Mouse (Mus musculus): ENCODE results near the gene Gm13128. TPM values are rescaled to one million over a fixed set of nuclear protein-coding genes. Genes with fewer than 3 reads are reported as not detected.

Gm13128 gene
- not detected in 2 replicates for polyA plus RNA-seq (2015; fragmentation: Nextera tagmentation; extraction: Ambion mirVana)

DNA sequence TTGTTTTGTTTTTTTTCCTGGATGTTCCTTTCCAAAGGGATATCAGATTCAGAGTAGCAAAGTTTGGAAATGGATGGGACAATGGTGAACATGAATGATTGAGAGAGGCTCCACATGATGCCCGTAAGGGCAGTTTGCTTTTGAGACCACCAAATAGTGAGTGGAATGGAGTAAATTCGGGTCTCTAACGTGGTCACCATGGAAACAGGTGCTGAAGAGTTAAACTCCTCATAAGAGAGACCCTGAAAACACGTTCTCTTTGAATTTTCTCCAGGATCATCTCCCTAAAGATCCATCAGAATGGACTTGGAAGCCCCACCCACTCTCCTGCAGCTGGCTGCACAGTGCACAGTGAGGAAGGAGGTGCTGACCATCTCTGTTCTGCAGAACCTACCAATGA, at the start of gene Gm13128:
Gm13128 (plus strand) TSS at position 301 of the 400 bp plus-strand sequence.

DNA sequence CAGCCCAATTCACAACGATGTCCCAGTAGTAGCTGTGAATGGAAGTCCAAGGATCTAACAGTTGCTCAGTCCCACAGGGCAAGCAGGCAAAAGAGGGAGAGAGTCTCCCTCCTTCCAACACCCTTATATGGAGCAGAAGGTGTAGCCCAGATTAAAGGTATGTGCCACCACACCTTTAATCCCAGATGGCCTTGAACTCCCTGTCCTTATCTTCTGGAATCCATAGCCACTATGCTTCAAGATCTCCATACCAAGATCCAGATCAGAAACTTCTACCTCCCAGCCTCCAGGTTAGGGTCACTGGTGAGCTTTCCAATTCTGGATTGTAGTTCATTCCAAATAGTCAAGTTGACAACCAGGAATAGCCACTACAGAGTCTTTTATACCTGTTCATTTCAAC, 49.7 kb upstream of the Gm13128 start, which contains the start of gene Pramel5:
Pramel5 (minus strand) TSS at position 101 of the 400 bp plus-strand sequence.

GRCm38 (mm10) chr4:144357642-144358041, 27.6 kb downstream of the Gm13128 start, which contains the start of gene Gm13119:
Gene Gm13119, plus strand, starts transcription at chr4:144357942.

DNA sequence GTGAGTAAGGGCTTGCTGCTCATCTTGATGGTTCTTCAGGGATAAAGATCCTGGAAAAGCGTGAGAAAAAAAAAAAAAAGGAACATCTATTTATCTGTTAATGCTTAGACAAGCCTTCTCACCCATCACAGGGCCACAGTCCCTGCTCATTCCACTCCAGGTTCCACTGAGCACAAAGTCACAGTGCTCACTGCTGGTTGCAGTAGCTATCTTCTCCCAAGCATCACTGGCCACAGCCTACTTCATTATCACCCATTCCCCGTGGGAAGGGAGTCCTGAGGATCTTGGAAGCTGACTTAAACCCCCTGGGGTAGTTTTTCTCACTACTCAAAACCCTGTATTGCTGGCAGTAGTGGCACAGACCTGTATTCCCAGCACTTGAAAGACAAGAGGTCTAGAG, 47.9 kb downstream of the Gm13128 start, which contains the start of gene Pramef20:
Pramef20 (minus strand) TSS at position 23 of the 400 bp plus-strand sequence.

Other genes starting within 250 kb of the Gm13128 start
- gene Gm13102, start 223.8 kb upstream of the Gm13128 start, polyA plus RNA-seq (2015; fragmentation: Nextera tagmentation; extraction: Ambion mirVana): not detected in 2 replicates
- gene Oog3, start 167.6 kb upstream of the Gm13128 start, polyA plus RNA-seq (2015; fragmentation: Nextera tagmentation; extraction: Ambion mirVana): not detected in 2 replicates
- not detected in 2 replicates for gene Oog2, start 139.5 kb upstream of the Gm13128 start, polyA plus RNA-seq (2015; fragmentation: Nextera tagmentation; extraction: Ambion mirVana)
- not detected in 2 replicates for gene C87977, start 116.9 kb upstream of the Gm13128 start, polyA plus RNA-seq (2015; fragmentation: Nextera tagmentation; extraction: Ambion mirVana)
- gene Pramel5, start 49.8 kb upstream of the Gm13128 start, polyA plus RNA-seq (2015; fragmentation: Nextera tagmentation; extraction: Ambion mirVana): not detected in 2 replicates
- not detected in 2 replicates for gene Gm13119, start 27.7 kb downstream of the Gm13128 start, polyA plus RNA-seq (2015; fragmentation: Nextera tagmentation; extraction: Ambion mirVana)
- gene Pramef20, start 47.7 kb downstream of the Gm13128 start, polyA plus RNA-seq (2015; fragmentation: Nextera tagmentation; extraction: Ambion mirVana): not detected in 2 replicates
- gene Pramef12, start 78.2 kb downstream of the Gm13128 start, polyA plus RNA-seq (2015; fragmentation: Nextera tagmentation; extraction: Ambion mirVana): 0.06 TPM in 1 of 2 replicates, not detected in the other
- not detected in 2 replicates for gene 1700012P22Rik, start 108.5 kb downstream of the Gm13128 start, polyA plus RNA-seq (2015; fragmentation: Nextera tagmentation; extraction: Ambion mirVana)
- gene Gm9944, start 123.1 kb downstream of the Gm13128 start, polyA plus RNA-seq (2015; fragmentation: Nextera tagmentation; extraction: Ambion mirVana): not detected in 2 replicates
- not detected in 2 replicates for gene Aadacl3, start 133.5 kb downstream of the Gm13128 start, polyA plus RNA-seq (2015; fragmentation: Nextera tagmentation; extraction: Ambion mirVana)
- gene 9430007A20Rik, start 189.6 kb downstream of the Gm13128 start, polyA plus RNA-seq (2015; fragmentation: Nextera tagmentation; extraction: Ambion mirVana): not detected in 2 replicates
- not detected in 2 replicates for gene Gm13124, start 234.9 kb downstream of the Gm13128 start, polyA plus RNA-seq (2015; fragmentation: Nextera tagmentation; extraction: Ambion mirVana)

All from skeletal muscle tissue, postnatal 0 days (tissue).